In the genomic region with DNA sequence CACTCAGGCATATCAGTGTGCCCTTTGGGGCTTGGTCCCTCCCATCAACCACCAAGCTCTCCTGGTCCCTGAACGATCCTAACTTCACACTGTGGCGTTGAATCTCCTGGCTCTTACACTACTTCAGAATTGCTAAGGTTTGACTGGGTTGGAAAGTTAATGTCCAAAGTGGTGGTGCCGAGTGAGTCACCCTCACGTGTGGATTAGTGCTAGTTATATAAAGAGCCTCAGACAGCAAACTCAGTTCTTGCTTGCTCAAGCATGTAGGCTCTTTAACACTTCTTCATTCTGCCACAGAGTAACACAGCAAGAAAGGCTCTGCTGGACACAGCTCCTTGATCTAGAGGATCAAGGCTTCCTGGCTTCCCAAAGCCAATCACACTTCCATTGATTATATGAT, we compare ENCODE assay signal across 1 mouse cellular context.
TF ChIP-seq lines count a peak whose summit lies in the region.

No protein-coding gene starts in this region.

TF ChIP-seq in CH12.LX, 34 proteins besides CTCF, POLR2A, EP300 and RAD21 (continued from another document):
- TF ChIP-seq MAFK (IDR thresholded peaks at IDR 0.05; ENCODE audit: insufficient replicate concordance, low read length) (0 out of 2 replicates have a peak, but pooled peaks have one; percentile 15), ZKSCAN1 (IDR thresholded peaks at IDR 0.05; ENCODE audit: borderline replicate concordance, low read depth, low read length) (no peak), NRF1 (IDR thresholded peaks at IDR 0.05; ENCODE audit: low read depth, low read length) (no peak)
